Mouse (Mus musculus): Measurements from ENCODE around the gene Gata1. TPM values are rescaled to one million over a fixed set of nuclear protein-coding genes. Genes with fewer than 3 reads are reported as not detected.

Gata1 gene
- total and polyA plus RNA-seq, 2 experiments from 2014 or later = not detected

DNA sequence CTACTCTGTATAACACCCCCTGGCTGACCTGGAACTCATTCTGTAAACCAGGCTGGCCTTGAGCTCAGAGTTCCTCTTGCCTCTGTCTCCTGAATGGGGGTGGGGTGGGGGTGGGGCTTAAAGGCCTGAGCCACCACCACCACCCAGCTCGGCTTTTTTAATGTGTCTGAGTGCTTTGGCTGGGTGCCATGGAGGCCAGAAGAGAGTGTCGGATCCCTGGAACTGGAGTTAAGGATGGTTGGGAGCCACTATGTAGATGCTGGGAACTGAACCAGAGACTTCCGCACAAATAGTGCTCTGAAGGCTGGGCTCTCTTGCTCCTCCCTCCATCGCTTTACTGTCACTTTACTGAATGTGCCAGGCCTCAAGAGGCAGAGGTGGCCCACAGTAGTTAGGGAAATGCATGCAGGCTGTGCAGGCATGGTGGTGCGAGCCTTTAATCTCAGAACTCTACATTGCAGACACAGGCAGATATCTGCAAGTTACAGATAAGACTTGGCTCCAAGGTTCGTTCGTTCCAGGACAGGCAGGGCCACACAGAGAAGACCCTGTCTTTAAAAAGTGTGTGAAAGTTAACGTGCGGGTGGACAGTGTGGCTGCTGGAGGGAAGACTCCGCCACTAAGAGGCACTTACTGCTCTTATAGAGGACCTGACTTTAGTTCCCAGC lies 15.3 kb upstream of the Gata1 start:
- Histone ChIP-seq H3K27me3 (ENCODE audit: insufficient read depth, low read length) (no peaks in the 10 kb centered on the region), H3K4me1 (ENCODE audit: insufficient read depth) (no peaks in the 10 kb centered on the region), H3K36me3 (ENCODE audit: insufficient read depth) (no peaks in the 10 kb centered on the region), H3K9me3 (ENCODE audit: low read length) (no peaks in the 10 kb centered on the region), H3K4me2 (ENCODE audit: low read depth) (no peak overlapping the region), H3K4me3 (ENCODE audit: low read depth, low read length) (no peak overlapping the region), H3K27ac (ENCODE audit: low read depth, low read length) (no peak overlapping the region), H3K9ac (no peak overlapping the region)
- TF ChIP-seq CTCF (IDR thresholded peaks at IDR 0.05; ENCODE audit: low read depth) = no peak
- 73% methylated on average over 10 of the region's 10 CpGs for WGBS
- ATAC-seq = no peak
- DNase-seq = no peak

DNA sequence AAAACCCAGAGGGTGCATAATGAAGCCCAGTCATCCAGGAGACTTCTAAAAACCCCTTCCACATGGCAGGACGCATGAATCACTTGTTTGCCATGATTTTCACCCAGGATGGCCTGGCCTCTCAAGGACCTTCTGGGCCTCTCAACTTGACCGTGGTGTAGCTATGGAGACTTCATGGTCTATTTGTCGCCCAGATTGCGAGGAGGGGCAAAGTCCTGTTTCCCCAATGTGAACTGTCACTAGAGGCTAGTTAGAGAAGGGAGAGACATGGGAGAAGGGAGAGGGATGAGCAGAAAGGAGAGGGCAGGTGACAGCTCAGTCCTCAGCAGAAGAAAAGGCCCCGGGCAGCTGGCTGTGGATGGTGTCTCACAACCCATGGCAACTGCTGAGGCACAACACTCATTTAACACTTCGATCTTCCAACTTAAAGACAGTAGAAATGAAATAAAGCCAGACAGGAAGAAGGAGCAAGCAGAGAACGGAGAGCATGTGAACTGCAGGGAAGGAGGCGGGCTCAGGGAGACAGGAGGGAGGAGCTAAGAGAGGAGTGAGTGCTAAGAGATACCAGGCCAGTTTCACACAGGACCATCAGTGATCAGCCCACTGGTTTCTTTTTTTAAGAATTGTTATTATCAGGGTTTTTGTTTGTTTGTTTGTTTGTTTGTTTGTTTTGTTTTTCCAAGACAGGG lies 14.7 kb upstream of the Gata1 start:
- WGBS = 63% methylated on average over 8 of the region's 8 CpGs
- H3K27me3 ChIP-seq (ENCODE audit: insufficient read depth, low read length) = no peaks in the 10 kb centered on the region
- TF ChIP-seq CTCF (IDR thresholded peaks at IDR 0.05; ENCODE audit: low read depth) = no peak
- H3K36me3 ChIP-seq (ENCODE audit: insufficient read depth) = no peaks in the 10 kb centered on the region
- H3K27ac ChIP-seq (ENCODE audit: low read depth, low read length) = no peak overlapping the region
- H3K4me1 ChIP-seq (ENCODE audit: insufficient read depth) = no peaks in the 10 kb centered on the region
- no peak overlapping the region for H3K4me2 ChIP-seq (ENCODE audit: low read depth)
- H3K9ac ChIP-seq = no peak overlapping the region
- ATAC-seq (no peak), DNase-seq (no peak)
- no peak overlapping the region for H3K4me3 ChIP-seq (ENCODE audit: low read depth, low read length)
- H3K9me3 ChIP-seq (ENCODE audit: low read length) = no peaks in the 10 kb centered on the region

DNA sequence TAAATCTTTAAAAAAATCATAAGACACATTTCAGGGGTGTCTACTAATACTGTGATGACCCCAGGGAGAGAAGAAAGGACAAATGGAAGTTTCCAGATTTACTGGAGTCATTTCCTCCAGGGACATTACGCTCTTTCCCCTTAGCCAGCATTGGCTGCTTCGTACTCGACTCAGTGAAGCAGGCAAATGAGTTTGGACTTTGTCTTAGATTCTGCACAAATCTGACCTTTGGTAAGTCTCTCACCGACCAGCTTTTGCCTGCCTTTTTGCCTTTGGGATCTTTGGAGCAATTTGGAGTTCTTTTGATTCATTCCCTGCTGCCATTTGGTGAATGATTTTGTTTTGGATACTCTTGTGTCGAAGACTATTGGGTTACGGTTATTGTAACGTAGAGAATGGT lies 3.5 kb upstream of the Gata1 start:
- no peaks in the 10 kb centered on the region for H3K27me3 ChIP-seq (ENCODE audit: insufficient read depth, low read length)
- H3K9me3 ChIP-seq (ENCODE audit: low read length) = no peaks in the 10 kb centered on the region
- 89% methylated on average over 7 of the region's 7 CpGs for WGBS
- no peak for DNase-seq
- ATAC-seq = no peak
- H3K9ac ChIP-seq = no peak overlapping the region
- no peaks in the 10 kb centered on the region for H3K4me1 ChIP-seq (ENCODE audit: insufficient read depth)
- H3K4me2 ChIP-seq (ENCODE audit: low read depth) = no peak overlapping the region
- H3K27ac ChIP-seq (ENCODE audit: low read depth, low read length) = no peak overlapping the region
- H3K4me3 ChIP-seq (ENCODE audit: low read depth, low read length) = no peak overlapping the region
- H3K36me3 ChIP-seq (ENCODE audit: insufficient read depth) = no peaks in the 10 kb centered on the region
- no peak for TF ChIP-seq CTCF (IDR thresholded peaks at IDR 0.05; ENCODE audit: low read depth)

DNA sequence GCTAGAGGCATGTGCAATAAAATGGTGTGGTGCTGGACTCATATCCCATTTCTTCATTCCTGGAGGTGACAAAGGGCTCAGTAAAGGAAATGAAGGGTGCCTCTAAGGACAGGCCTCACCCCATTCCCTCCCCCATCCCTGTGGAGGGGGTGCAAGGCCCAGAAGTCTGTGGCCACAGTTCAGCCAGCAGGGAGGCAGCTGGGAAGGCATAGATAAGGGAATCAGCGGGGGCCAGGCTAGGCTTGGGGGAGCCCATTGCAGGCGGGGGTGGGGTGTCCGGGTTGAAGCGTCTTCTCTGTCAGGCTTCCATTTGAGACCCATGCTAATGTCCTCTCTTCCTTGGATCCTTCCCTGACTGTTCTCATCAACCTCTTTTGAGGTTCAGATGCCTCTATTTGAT lies 6.6 kb downstream of the Gata1 start:
- DNase-seq = no peak
- H3K4me3 ChIP-seq (ENCODE audit: low read depth, low read length) = no peak overlapping the region
- H3K27me3 ChIP-seq (ENCODE audit: insufficient read depth, low read length) = no peaks in the 10 kb centered on the region
- H3K4me1 ChIP-seq (ENCODE audit: insufficient read depth) = no peaks in the 10 kb centered on the region
- H3K9ac ChIP-seq = no peak overlapping the region
- 78% methylated on average over 4 of the region's 4 CpGs for WGBS
- no peaks in the 10 kb centered on the region for H3K36me3 ChIP-seq (ENCODE audit: insufficient read depth)
- H3K9me3 ChIP-seq (ENCODE audit: low read length) = no peaks in the 10 kb centered on the region
- TF ChIP-seq CTCF (IDR thresholded peaks at IDR 0.05; ENCODE audit: low read depth) = no peak
- H3K27ac ChIP-seq (ENCODE audit: low read depth, low read length) = no peak overlapping the region
- no peak overlapping the region for H3K4me2 ChIP-seq (ENCODE audit: low read depth)
- ATAC-seq = no peak

DNA sequence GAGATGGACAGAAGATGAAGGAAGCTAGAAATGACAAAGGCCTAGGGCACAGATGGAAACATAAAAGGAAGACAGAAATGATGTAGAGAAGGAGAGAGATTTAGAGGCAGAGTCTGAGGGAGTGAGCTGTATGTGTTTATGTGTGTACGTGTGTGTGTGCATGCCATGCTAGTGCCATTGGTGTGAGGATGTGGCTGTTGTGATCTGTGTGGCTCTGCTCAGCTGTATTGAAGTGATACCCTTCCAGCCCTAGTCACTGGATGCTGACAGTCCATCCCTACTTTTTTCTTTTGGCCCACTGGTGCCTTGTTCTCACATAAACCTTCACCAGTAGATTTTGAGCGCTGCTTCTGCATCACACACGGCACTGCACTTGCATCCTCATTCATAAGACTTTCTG lies 9.0 kb downstream of the Gata1 start:
- no peak for TF ChIP-seq CTCF (IDR thresholded peaks at IDR 0.05; ENCODE audit: low read depth)
- Histone ChIP-seq H3K27me3 (ENCODE audit: insufficient read depth, low read length) (no peaks in the 10 kb centered on the region), H3K9ac (no peak overlapping the region), H3K36me3 (ENCODE audit: insufficient read depth) (no peaks in the 10 kb centered on the region), H3K4me1 (ENCODE audit: insufficient read depth) (no peaks in the 10 kb centered on the region), H3K9me3 (ENCODE audit: low read length) (no peaks in the 10 kb centered on the region), H3K4me2 (ENCODE audit: low read depth) (no peak overlapping the region), H3K27ac (ENCODE audit: low read depth, low read length) (no peak overlapping the region), H3K4me3 (ENCODE audit: low read depth, low read length) (no peak overlapping the region)
- DNase-seq (no peak), ATAC-seq (no peak)
- 94% methylated on average over 3 of the region's 3 CpGs for WGBS

DNA sequence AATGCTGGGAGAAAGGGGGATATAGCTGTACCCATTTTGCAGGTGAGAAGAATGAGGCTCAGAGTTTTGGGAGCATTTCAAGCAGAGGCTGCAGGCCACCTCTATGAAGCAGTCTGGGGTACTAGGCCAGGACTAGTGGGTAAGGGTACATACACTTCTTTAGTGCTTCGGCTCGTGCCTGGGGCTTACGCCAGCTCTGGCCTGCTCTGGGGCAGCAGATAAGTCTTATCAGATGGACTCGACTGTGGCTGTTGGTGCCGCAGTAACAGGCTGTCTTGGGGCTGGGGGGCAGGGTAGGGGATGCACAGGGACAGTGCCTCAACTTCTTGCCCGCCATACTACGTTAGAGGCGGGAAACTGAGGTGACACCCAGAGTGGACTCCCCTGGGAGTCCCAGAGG lies 9.6 kb downstream of the Gata1 start:
- Histone ChIP-seq H3K27me3 (ENCODE audit: insufficient read depth, low read length) (no peaks in the 10 kb centered on the region), H3K4me3 (ENCODE audit: low read depth, low read length) (no peak overlapping the region), H3K27ac (ENCODE audit: low read depth, low read length) (no peak overlapping the region), H3K9ac (no peak overlapping the region), H3K4me2 (ENCODE audit: low read depth) (no peak overlapping the region), H3K9me3 (ENCODE audit: low read length) (no peaks in the 10 kb centered on the region), H3K4me1 (ENCODE audit: insufficient read depth) (no peaks in the 10 kb centered on the region), H3K36me3 (ENCODE audit: insufficient read depth) (no peaks in the 10 kb centered on the region)
- TF ChIP-seq CTCF (IDR thresholded peaks at IDR 0.05; ENCODE audit: low read depth) = no peak
- DNase-seq (no peak), ATAC-seq (no peak)
- 92% methylated on average over 8 of the region's 8 CpGs for WGBS

DNA sequence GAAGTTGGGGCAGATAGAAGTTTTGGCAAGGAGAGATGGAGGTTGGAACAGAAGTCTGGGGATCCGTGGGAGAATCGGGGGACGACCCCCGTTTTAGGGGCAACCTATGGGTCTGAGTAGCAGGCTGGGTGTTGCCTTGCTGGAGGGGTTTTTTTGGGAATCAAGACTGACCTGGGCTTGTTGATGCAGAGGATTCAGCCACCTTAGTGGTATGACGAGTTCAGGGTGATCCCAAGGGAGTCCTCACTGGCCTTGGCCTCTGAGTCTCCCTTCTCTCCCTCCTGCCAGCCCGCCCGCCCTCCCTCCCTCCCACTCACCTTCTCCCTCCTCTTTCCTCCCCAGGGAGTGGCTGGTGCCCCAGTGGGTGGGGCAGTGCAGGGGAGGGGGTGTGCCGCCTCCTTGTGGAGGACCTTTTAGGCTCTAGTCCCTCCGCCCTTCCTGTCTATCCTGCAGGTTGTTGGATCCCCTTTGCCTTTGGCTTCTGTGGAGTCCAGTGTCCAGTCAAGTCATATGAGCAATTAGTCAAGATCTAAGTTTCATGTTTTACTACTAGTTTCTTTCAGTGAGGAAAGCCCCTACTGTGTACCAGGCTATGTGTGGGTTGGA lies 10.2 kb downstream of the Gata1 start:
- Histone ChIP-seq H3K4me3 (ENCODE audit: low read depth, low read length) (no peak overlapping the region), H3K27me3 (ENCODE audit: insufficient read depth, low read length) (no peaks in the 10 kb centered on the region), H3K9me3 (ENCODE audit: low read length) (no peaks in the 10 kb centered on the region), H3K4me1 (ENCODE audit: insufficient read depth) (no peaks in the 10 kb centered on the region), H3K9ac (no peak overlapping the region), H3K4me2 (ENCODE audit: low read depth) (no peak overlapping the region), H3K27ac (ENCODE audit: low read depth, low read length) (no peak overlapping the region), H3K36me3 (ENCODE audit: insufficient read depth) (no peaks in the 10 kb centered on the region)
- ATAC-seq (no peak), DNase-seq (no peak)
- no peak for TF ChIP-seq CTCF (IDR thresholded peaks at IDR 0.05; ENCODE audit: low read depth)
- 94% methylated on average over 6 of the region's 9 CpGs for WGBS
